Mouse (Mus musculus): ENCODE results near the gene Phf5a. TPM values are rescaled to one million over a fixed set of nuclear protein-coding genes. Genes with fewer than 3 reads are reported as not detected.

The Phf5a gene
- polyA plus RNA-seq, 1 experiment: 85.1 TPM

DNA sequence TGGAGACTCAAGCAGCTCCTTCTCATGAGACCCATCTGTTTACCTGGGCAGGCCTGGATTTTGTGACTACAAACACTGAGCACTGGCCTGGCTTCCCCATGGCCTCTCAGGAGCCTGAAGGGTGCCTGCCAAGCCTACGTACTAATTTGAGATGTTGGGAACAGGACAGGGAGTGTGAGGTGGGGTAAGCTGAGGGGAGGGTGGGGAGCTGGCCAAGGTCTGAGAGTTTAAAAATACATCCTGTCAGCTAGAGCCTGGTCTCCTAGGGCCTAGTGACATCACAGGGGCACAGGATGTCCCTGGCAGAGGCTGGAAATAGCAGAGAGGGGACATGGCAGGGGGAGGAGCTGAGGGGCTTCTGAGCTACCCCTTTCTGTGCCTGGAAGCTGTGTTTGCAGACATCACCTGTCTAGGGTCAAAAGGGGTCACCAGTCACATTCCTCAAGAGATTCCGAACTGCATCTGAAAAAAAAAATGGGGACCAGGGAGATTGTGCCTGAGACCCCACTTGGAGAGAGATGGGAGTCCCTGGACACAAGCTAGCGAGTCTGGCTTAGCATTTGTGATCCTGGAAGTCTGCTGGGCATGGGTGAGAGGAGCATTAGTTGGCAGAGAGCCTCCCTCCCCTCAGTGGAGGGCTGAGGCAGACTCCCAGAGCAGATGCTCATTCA is 37.4 kb downstream of the Phf5a start:
- TF ChIP-seq POLR2A (IDR thresholded peaks at IDR 0.05; ENCODE audit: borderline replicate concordance, extremely low read depth, insufficient read depth, insufficient read length, poor library complexity, severe bottlenecking): no peak
- TF ChIP-seq CTCF (IDR thresholded peaks at IDR 0.05; ENCODE audit: borderline replicate concordance, extremely low read depth, insufficient read depth, insufficient read length): no peak
- peak; percentile 23 for DNase-seq (ENCODE audit: low read depth)

DNA sequence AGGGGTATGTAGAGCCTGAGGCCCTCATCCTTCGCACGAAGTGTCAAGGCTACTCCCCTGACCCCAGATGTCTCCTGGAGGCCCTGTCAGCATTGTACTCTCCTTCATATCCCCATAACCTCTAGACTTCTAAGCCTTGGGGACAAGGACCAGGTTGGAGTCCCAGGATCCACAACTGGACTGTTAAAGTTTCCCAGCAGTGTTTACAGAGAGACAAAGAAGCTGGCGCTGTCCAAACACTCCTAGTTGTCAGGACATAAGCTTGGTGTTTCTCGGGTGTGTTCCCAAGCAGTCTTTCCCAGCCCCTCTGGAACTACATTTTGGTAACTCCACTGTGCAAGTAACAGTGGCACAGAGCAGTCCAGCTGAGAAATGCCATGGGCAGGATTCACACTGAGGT is 38.2 kb downstream of the Phf5a start:
- no peak for DNase-seq (ENCODE audit: low read depth)
- TF ChIP-seq POLR2A (IDR thresholded peaks at IDR 0.05; ENCODE audit: borderline replicate concordance, extremely low read depth, insufficient read depth, insufficient read length, poor library complexity, severe bottlenecking) (no peak), CTCF (IDR thresholded peaks at IDR 0.05; ENCODE audit: borderline replicate concordance, extremely low read depth, insufficient read depth, insufficient read length) (no peak)

DNA sequence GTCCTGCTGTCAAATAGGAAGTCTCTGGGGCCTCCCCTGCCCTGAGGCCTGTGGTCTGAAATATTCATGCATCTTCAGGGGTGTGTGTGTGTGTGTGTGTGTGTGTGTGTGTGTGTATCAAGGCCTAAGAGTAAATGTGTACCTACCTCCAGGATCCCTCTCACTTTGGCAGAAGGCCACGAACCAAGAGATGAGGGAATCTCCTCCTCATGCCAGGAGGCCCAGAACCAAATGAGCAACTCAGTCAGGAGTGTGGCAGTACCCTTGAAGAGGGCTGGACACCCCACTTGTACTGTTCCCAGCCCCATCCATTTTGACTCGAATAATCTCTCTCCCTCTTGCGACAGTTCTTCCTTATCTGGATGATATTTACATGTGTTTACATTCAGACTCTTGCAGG is 39.5 kb downstream of the Phf5a start:
- TF ChIP-seq POLR2A (IDR thresholded peaks at IDR 0.05; ENCODE audit: borderline replicate concordance, extremely low read depth, insufficient read depth, insufficient read length, poor library complexity, severe bottlenecking): no peak
- TF ChIP-seq CTCF (IDR thresholded peaks at IDR 0.05; ENCODE audit: borderline replicate concordance, extremely low read depth, insufficient read depth, insufficient read length): no peak
- no peak for DNase-seq (ENCODE audit: low read depth)

DNA sequence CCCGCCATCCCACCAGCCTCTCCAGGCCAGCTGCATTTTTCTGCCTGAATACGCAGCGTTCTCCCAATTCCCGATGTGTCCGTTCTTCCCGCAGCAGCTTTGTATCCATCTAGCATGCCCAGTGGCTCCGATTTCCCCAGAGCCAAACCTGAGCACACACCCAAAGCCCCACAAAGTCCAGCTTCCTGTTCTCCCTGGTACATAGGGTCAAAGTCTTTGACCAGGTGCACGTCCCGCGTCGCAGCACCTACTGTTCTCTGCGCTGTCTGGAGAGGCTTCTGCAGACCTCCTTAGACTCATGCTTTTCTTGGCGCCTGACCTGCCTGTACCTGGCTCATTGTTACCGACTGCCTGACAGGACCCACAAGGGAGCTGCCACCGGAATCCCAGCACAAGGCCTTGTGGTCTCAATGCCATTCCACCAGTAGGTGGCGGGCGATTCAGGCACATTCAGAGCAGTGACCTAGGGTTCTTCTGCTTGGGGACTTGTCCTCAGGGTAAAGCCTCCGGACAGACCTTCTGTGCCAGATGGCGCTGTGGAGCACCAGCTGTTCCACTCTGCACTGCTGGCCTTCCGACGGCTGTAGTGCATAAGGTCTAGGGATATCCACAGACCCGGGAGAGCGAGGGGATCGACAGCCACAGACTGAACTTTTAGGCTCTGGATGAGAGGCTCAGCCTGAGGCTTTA is 40.4 kb downstream of the Phf5a start:
- TF ChIP-seq CTCF (IDR thresholded peaks at IDR 0.05; ENCODE audit: borderline replicate concordance, extremely low read depth, insufficient read depth, insufficient read length) (peak; percentile 92), POLR2A (IDR thresholded peaks at IDR 0.05; ENCODE audit: borderline replicate concordance, extremely low read depth, insufficient read depth, insufficient read length, poor library complexity, severe bottlenecking) (no peak)
- DNase-seq (ENCODE audit: low read depth): peak; percentile 96

DNA sequence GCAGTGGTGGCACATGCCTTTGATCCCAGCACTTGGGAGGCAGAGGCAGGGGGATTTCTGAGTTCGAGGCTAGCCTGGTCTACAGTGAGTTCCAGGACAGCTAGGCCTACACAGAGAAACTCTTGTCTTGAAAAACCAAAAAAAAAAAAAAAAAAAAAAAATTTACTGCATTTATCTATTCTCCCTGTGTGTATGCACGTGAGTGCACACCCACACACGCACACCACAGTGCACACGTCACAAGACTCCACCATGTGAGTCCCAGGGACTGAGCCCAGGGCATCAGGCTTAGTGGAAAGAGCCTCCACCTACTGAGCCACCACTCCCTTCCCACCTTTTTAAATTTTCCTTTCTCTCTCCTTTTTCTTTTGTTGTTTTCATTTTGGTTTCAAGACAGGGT is 41.2 kb downstream of the Phf5a start:
- no peak for DNase-seq (ENCODE audit: low read depth)
- TF ChIP-seq CTCF (IDR thresholded peaks at IDR 0.05; ENCODE audit: borderline replicate concordance, extremely low read depth, insufficient read depth, insufficient read length) (no peak), POLR2A (IDR thresholded peaks at IDR 0.05; ENCODE audit: borderline replicate concordance, extremely low read depth, insufficient read depth, insufficient read length, poor library complexity, severe bottlenecking) (no peak)

DNA sequence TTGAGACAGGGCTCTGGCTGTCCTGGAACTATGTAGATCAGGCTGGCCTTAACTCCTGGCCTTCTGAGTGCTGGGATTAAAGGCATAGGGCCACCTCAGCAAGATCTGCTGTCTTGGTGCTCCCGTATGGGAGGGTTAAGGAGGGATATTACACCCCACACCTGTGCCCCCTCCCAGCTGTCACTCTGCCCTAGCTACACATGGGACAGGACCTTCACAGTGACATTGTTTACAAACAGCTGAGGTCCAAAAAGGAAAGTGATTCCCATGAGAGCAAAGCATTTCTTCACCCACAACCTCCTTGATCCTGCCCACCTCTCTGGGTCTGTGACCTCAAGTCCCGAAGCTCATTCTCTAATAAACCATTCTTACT is 42.5 kb downstream of the Phf5a start:
- no peak for DNase-seq (ENCODE audit: low read depth)
- TF ChIP-seq POLR2A (IDR thresholded peaks at IDR 0.05; ENCODE audit: borderline replicate concordance, extremely low read depth, insufficient read depth, insufficient read length, poor library complexity, severe bottlenecking) (no peak), CTCF (IDR thresholded peaks at IDR 0.05; ENCODE audit: borderline replicate concordance, extremely low read depth, insufficient read depth, insufficient read length) (no peak)

DNA sequence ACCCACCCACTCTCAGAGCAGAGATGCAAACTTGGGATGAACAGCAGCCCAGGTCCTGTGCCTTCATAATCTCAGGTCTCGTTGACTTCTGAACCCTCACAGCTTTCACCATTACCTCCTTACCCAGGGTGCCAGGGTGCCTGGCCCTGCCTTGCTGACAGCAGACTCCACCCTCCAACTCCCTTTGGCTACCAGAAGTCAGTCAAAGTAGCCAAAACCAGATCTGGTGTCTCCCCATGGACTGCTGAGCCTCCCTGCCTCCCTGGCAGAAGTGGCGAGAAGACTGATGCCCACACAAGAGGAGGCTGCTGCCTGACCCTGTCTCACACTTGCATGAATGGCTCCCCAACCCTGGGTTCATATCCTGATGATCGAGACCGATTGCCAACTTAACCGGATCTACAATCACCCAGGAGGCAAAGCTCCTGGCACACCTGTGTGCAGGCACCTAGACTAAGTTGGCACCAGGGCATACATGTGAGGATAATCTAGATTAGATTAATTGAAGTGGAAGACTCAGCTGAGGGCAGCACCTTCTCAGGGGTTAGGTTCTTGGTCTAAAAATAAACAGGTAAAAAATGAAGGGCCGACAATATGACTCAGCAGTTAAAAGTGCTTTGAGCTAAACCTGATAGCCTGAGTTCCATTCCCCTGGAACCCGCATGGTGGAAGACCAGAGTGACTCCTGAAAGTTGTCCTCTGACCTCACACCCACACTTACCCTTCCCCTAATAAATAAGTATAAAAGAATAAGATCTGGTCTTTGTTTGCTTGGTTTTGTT is 43.1 kb downstream of the Phf5a start:
- DNase-seq (ENCODE audit: low read depth): no peak
- TF ChIP-seq CTCF (IDR thresholded peaks at IDR 0.05; ENCODE audit: borderline replicate concordance, extremely low read depth, insufficient read depth, insufficient read length) (no peak), POLR2A (IDR thresholded peaks at IDR 0.05; ENCODE audit: borderline replicate concordance, extremely low read depth, insufficient read depth, insufficient read length, poor library complexity, severe bottlenecking) (no peak)

DNA sequence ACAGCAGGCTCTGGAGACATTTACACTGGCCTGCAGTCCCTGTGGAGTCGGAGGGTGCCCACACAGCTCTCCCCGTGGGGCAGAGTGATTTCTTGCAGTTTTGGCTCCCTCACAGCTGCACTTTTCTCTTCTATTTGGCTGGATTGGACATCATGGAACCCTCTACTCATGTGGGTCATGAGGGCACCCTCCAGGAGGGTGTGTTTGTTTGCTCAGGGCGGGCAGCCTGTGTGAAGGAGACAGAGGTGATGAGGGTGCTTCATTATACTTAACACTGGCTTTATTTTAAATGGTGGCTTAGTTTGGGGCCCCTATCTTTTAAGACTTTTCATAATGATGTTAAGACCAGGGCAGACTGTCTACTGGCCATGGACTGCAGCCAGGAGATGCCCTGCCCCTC is 46.9 kb downstream of the Phf5a start:
- DNase-seq (ENCODE audit: low read depth): no peak

DNA sequence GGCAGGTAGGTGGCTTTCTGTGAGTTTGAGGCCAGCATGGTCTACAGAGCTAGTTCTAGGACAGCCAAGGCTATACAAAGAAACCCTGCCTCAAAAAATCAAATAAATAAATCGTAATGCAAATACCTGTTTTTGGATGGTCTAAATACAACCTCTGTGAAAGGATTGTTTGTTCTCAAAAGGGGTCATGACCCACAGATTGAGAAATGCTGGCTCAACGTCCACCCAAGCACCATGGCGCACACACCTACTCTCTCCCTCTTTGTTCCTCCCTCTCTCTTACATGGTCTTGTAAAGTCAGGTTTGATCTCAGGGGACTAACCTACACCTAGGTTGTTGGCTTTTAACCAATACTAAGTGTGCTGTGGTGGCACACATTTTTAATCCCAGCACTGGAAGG is 49.1 kb downstream of the Phf5a start:
- no peak for TF ChIP-seq CTCF (IDR thresholded peaks at IDR 0.05; ENCODE audit: borderline replicate concordance, extremely low read depth, insufficient read depth, insufficient read length)
- TF ChIP-seq POLR2A (IDR thresholded peaks at IDR 0.05; ENCODE audit: borderline replicate concordance, extremely low read depth, insufficient read depth, insufficient read length, poor library complexity, severe bottlenecking): no peak
- no peak for DNase-seq (ENCODE audit: low read depth)

More for the DNA sequence above, 46.9 kb downstream of the Phf5a start:
- TF ChIP-seq POLR2A (IDR thresholded peaks at IDR 0.05; ENCODE audit: borderline replicate concordance, extremely low read depth, insufficient read depth, insufficient read length, poor library complexity, severe bottlenecking) (no peak), CTCF (IDR thresholded peaks at IDR 0.05; ENCODE audit: borderline replicate concordance, extremely low read depth, insufficient read depth, insufficient read length) (no peak)

DNA sequence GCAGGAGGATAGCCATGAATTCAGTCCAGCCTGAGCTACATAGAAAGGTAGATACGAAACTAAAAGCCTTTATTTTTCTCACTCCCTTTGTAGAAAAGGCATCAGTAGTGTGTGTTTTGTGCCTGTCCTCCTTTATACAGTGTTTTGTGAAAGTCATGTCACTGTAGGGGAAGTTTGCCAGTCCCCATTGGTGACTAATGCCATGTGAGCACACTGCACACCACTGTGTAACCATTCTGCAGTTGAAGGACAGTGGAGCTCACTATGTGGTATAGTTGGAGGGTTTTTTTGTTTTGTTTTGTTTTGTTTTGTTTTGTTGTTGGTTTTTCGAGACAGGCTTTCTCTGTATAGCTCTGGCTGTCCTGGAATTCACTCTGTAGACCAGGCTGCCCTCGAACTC is 53.3 kb downstream of the Phf5a start:
- TF ChIP-seq POLR2A (IDR thresholded peaks at IDR 0.05; ENCODE audit: borderline replicate concordance, extremely low read depth, insufficient read depth, insufficient read length, poor library complexity, severe bottlenecking): no peak
- no peak for TF ChIP-seq CTCF (IDR thresholded peaks at IDR 0.05; ENCODE audit: borderline replicate concordance, extremely low read depth, insufficient read depth, insufficient read length)
- DNase-seq (ENCODE audit: low read depth): no peak

DNA sequence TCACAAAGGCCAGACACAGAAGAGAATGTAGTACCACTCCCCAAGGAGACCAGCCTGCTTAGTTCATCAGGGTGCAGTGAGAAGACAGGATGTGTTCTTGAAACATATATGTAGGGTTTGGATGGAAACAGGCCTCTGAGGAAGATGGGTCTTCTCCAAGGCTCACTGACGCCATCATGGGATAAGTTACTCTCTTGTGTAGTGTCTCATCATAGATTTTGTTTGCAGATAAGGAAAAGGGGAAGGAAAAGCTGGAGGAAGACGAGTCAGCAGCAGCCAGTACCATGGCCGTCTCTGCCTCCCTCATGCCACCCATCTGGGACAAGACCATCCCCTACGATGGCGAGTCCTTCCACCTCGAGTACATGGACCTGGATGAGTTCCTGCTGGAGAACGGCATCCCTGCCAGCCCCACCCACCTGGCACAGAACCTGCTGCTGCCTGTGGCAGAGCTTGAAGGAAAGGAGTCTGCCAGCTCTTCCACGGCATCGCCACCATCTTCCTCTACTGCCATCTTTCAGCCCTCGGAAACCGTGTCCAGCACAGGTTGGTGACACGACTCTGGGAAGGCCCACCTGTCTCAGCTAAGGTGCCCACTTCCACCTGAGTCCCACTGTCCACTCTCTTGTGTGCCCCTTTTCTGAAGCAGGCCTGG is 56.9 kb downstream of the Phf5a start:
- DNase-seq (ENCODE audit: low read depth): no peak
- TF ChIP-seq POLR2A (IDR thresholded peaks at IDR 0.05; ENCODE audit: borderline replicate concordance, extremely low read depth, insufficient read depth, insufficient read length, poor library complexity, severe bottlenecking): no peak
- no peak for TF ChIP-seq CTCF (IDR thresholded peaks at IDR 0.05; ENCODE audit: borderline replicate concordance, extremely low read depth, insufficient read depth, insufficient read length)

Other genes with a start within 250 kb of the Phf5a start
- 24.8 and 25.7 TPM in 2 replicates for gene L3mbtl2, start 208.0 kb downstream of the Phf5a start, polyA plus RNA-seq (2012; rRNA removed)
- gene Chadl, start 174.6 kb downstream of the Phf5a start, polyA plus RNA-seq (2012; rRNA removed): 14.8 and 14.9 TPM in 2 replicates
- 80.6 and 102 TPM in 2 replicates for gene Zc3h7b, start 126.9 kb downstream of the Phf5a start, polyA plus RNA-seq (2012; rRNA removed)
- 98.8 and 131 TPM in 2 replicates for gene Rangap1, start 126.4 kb downstream of the Phf5a start, polyA plus RNA-seq (2012; rRNA removed)
- 35.5 and 38.0 TPM in 2 replicates for gene Tef, start 69.5 kb downstream of the Phf5a start, polyA plus RNA-seq (2012; rRNA removed)
- 15.4 and 15.7 TPM in 2 replicates for gene Tob2, start 13.1 kb downstream of the Phf5a start, polyA plus RNA-seq (2012; rRNA removed)
- 262 and 283 TPM in 2 replicates for gene Aco2, start 398 bp upstream of the Phf5a start, polyA plus RNA-seq (2012; rRNA removed)
- gene Polr3h, start 54.3 kb upstream of the Phf5a start, polyA plus RNA-seq (2012; rRNA removed): 30.8 and 34.4 TPM in 2 replicates
- gene Csdc2, start 64.8 kb upstream of the Phf5a start, polyA plus RNA-seq (2012; rRNA removed): 89.4 and 128 TPM in 2 replicates
- gene Pmm1, start 89.0 kb upstream of the Phf5a start, polyA plus RNA-seq (2012; rRNA removed): 75.6 and 78.9 TPM in 2 replicates
- not detected in 2 replicates for gene 1700029P11Rik, start 108.6 kb upstream of the Phf5a start, polyA plus RNA-seq (2012; rRNA removed)
- gene Xrcc6, start 115.9 kb upstream of the Phf5a start, polyA plus RNA-seq (2012; rRNA removed): 22.5 and 27.6 TPM in 2 replicates
- gene Desi1, start 162.0 kb upstream of the Phf5a start, polyA plus RNA-seq (2012; rRNA removed): 44.4 and 50.1 TPM in 2 replicates
- gene Snu13, start 175.7 kb upstream of the Phf5a start, polyA plus RNA-seq (2012; rRNA removed): 143 and 191 TPM in 2 replicates
- 0.01 TPM in 1 of 2 replicates, not detected in the other for gene 4930407I10Rik, start 187.2 kb upstream of the Phf5a start, polyA plus RNA-seq (2012; rRNA removed)
- gene Mei1, start 198.1 kb upstream of the Phf5a start, polyA plus RNA-seq (2012; rRNA removed): 0.07 and 0.10 TPM in 2 replicates

Data from brain, embryonic 14.5 days (tissue).